Mouse (Mus musculus) erythroblast, embryonic 14.5 days (primary cell): ENCODE results near the gene Gm10300.

ENCODE experiments used
- GATA1 ChIP-seq: IDR thresholded peaks from 2 replicates; pipeline ENCODE4 v1.6.1; 2012; ENCODE audit warnings: low read length, inconsistent platforms, mixed read lengths
- TAL1 ChIP-seq: IDR thresholded peaks from 3 replicates; pipeline ENCODE4 v1.6.1; 2012; ENCODE audit warnings: low read length, inconsistent platforms, mixed read lengths

DNA sequence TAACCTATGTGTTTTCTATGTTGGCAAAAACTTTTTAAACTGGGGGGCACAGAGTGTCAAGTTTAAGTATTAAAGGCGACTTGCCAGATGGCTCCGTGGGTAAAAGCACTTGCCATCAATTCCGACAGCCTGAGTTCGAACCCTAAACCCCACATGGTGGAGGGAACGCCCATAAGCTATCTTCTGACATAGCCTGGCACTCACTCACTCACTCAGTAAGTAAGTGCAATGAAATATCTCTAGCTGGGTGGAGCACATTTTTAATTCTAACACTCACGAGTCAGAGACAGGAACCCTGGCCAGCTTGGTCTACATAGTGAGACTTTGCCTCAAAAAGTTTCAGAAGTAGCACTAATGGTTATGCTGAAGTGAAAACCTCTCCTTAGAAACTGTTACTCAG lies 47.3 kb upstream of the Gm10300 start:
- TF ChIP-seq TAL1: no peak
- no peak for TF ChIP-seq GATA1
